Mouse (Mus musculus) c-Kit-positive CD71-positive TER-119-positive erythroid progenitor cells, embryonic 14.5 days (primary cell): ENCODE data around the gene Itga10.
"Not testable (repeated sequence)": the region's sequence is repeated elsewhere in the genome, so short reads cannot be mapped to it uniquely, and the experiment has no call there.

ENCODE experiments used
- DNase-seq: peaks from one replicate; pipeline ENCODE4 v3.0.0-alpha.2; 2013; ENCODE audit warnings: low spot score

The Itga10 gene

DNA sequence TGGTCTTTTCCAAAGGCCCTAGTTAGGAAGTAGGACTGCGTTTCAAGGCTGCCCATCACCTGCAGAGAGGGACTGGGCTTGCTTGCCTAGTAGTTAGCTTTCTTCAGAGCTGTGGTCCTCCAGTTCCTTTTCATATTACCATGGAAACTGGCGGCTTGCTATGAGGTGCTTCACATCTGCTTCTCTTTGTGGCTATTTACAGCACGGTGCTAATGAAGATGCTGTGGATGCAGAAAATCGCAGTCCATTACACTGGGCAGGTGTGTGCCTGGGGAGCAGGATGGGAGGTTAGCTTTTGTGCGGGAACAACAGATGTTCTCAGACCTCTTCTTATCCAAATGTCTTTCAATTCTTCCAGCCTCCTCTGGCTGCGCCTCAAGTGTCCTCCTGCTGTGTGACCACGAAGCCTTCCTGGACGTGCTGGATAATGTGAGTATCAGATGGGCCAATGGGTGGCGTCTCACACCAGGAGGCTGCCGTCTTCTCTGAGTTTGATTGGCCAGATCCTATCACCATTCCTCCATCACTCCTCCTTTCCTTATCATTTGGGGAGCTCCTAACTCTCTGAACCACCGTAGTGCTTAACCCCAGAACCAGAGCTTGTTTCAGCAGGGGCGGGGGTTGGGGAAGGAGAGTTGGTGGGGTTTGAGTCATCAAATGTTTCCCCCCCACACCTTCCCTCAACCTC is 35.0 kb downstream of the Itga10 start:
- DNase-seq: no peak

DNA sequence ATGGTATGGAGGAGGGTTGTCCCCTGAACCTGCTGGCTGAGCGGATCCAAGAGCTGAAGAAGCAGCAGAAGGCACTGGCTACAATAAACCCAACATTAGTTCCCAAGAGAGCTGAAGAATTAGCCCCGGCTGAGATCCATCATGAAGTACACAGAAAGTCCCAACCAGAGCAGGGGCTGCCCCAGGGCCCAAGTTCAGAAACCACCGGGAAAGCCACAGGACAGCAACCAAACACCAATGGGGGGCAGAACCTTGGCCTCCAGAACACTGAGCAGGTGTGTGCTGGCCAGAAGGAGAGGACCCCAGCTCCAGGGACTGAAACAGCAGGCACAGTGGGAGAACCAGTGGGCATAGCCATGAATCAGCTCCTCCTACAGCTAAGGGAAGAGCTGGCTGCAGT is 38.1 kb downstream of the Itga10 start:
- no peak for DNase-seq

DNA sequence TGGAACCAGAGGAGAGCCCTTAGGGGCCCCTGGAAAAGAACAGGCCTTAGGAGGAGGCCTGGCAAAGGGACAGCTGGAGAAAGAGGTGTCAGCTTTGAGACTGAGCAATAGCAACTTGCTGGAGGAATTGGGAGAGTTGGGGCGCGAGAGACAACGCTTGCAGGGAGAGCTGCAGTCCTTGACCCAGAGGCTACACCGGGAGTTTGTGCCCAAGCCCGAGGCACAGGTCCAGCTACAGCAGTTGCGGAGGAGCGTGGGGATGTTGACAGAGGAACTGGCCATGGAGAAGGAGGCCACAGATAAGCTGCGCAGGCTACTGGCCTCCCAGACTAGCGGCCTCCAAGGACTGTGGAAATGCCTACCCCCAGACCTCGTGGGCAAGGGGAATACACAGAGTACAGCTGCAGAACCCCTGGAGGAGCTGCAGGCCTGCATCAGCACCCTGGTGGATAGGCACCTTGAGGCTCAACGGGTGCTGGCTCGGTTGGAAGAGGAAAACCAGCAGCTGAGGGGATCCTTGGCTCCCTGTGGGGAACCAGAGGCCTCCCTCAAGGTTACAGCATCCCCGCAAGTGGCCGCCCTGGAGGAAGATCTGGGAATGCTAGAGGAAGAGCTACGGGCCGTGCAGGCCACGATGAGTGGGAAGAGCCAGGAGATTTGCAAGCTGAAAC is 38.9 kb downstream of the Itga10 start:
- DNase-seq: no peak

DNA sequence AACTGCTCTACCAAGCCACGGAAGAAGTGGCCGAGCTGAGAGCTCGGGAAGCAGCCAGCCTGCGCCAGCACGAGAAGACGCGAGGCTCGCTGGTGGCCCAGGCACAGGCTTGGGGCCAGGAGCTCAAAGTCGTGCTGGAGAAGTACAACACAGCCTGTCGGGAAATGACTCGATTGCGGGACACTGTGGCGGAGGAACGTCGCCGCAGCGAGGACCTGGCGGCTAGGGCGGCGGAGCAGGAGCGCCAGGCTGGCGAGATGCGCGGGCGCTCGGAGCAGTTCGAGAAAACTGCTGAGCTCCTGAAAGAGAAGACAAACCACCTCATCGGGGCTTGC is 39.4 kb downstream of the Itga10 start:
- no peak for DNase-seq

DNA sequence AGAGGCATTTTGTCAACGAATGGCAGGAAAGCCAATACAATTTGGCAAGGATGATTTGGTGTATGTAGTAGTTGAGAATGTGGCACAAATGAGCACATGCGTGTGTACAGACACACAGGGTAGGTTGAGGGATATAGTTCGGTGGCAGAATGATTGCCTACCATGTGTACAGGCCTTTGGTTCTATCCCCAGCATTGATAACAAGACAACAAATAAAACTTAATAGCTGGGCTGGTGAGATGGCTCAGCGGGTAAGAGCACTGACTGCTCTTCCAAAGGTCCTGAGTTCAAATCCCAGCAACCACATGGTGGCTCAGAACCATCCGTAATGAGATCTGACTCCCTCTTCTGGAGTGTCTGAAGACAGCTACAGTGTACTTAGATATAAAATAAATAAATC is 40.7 kb downstream of the Itga10 start:
- not testable (repeated sequence) for DNase-seq

DNA sequence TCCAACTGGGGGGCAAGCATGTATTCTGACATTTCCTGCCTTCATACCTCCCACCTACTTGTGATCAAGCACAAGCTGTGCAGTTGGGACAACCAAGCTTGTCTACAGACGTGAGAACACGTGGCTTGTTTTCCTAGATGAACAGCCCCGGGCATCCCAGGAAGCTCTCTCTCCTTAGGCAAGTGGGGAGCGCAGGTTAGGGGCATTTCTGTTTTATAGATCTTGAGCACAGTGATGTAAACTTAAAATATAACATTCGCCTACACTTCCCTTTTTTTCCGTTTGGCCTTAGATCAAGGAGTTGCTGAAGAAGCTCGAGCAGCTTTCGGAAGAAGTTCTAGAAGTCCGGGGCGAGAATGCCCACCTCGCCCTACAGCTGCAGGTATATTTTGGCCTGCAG is 43.5 kb downstream of the Itga10 start:
- no peak for DNase-seq

DNA sequence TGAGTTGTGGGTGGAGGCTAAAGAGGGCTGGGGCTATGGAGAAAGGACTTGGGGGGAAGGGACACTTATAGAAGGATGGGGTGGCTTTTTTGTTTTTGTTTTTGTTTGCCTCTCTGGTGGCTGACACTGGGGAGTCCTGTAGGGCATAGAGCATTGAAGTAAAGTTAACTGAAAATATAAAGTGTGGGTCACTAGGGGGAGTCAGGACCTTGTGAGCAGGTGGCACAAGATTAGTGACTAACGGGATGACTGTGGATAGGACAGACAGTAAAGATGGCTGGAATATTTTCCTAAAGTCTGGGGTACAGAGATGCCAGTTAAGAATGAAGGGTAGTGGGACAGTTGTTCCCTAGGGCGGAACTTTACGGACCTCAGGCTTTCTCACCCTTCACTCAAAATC is 44.9 kb downstream of the Itga10 start:
- no peak for DNase-seq

DNA sequence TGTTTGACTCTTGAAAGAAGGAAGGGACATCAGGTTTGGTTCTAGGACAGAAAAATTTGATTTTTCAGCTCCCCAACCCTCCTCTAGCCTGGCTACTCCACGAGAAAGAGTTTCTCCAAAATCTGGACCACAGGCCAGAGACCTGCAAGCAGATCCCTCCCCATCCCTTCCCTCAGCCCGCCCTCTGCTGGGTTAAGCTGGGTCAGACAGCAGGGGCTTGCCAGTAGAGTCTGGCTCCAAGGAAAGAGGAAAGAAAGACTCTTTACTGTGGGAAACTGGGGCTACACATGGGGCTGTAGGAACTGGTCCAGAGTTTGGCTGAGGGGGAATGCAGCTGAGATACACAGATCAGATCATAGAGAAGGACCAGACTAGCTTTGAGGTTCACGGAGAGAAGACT is 47.1 kb downstream of the Itga10 start:
- DNase-seq: no peak

DNA sequence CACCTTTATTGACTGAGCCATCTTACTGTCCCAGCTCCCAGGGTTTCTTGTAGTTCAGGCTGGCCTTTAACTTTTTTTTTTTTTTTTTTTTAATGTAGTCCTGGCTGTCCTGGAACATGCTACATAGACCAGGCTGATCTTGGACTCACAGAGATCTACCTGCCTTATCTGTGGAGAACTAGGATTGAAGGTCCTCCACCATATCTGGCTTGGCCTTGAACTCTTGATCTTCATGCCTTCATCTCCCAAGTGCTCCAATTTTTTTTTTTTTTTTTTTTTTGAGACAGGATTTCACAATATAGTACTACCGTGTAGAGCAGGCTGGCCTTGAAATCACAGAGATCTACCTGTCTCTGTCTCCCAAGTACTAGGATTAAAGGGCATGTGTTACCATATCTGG is 48.2 kb downstream of the Itga10 start:
- no peak for DNase-seq

DNA sequence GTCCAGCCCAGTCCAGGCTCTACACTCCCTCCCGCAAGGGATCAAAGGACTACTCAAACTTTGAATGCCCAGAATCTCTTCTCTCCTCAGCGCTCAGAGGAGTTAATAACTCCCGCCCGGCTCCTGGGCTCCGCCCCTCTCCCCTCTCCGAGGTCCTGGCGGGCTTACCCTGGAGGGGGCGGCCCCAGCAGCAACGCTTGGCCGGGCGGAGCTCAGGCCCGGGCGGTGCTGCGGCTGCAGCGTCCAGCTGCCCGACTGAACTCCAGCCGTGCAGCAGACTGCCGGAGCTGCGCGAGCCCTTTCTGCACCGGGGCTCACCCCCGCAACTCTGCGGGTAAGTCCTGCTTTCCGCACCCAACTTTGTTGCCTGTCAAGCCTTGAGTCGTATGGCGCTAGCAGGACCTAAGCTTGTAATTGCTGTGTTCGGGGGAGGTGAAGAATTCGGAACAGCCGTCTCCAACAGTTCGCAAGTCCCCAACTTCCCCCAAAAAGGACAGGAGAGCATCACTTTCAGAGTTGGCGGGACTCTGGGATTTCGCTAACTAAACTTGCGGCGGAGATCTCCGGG is 50.9 kb downstream of the Itga10 start, which contains the start of gene Pias3:
Gene Pias3, plus strand, starts transcription at position 187 of the 568 bp plus-strand sequence.
- peak; percentile 55 for DNase-seq

DNA sequence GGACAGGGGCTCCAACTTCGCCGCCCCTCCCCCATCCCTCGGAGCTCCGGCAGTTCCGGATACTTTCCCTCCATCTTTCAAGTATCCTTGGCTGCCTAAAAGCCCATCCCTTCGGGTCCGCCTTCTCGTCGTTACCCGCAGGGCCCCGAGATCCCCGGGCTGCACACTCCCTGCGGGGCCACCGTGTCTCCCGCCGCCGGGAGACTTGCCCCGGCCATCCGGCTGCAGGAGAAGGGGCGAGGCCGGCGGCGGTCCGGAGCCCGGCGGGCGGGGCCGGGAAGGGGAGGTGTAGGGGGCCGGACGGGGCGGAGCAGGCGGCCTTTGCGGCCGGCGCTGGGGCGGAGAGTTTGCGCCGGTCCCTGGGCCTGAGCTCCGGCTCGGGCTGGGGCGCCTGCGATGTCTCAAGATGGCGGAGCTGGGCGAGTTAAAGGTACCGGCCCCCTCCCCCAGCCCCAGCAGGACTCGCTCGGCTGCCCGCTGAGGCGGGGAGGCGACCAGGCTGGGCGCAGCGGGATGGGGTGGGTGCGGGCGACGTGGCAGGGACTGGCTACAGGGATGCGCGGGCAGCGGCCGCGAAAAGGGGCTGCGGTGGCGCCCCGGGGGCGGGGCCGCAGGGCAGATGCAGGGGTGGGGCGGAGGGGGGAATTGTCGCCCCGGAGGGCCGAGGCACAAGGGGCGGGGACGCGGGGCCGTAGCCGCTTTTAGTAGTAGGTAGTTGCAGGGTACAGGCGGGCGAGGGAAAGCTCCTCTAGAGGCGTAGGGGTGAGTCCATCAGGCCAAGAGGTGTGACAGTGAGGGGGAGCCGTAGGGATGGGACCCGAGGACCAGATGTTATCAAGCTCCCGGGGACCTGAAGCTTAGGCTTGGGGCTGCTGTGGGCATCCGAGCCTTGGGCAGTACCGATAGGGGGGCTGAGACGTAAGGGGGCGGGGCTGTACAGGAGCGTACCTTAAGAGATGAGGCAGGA is 51.7 kb downstream of the Itga10 start:
- peak; percentile 76 for DNase-seq

DNA sequence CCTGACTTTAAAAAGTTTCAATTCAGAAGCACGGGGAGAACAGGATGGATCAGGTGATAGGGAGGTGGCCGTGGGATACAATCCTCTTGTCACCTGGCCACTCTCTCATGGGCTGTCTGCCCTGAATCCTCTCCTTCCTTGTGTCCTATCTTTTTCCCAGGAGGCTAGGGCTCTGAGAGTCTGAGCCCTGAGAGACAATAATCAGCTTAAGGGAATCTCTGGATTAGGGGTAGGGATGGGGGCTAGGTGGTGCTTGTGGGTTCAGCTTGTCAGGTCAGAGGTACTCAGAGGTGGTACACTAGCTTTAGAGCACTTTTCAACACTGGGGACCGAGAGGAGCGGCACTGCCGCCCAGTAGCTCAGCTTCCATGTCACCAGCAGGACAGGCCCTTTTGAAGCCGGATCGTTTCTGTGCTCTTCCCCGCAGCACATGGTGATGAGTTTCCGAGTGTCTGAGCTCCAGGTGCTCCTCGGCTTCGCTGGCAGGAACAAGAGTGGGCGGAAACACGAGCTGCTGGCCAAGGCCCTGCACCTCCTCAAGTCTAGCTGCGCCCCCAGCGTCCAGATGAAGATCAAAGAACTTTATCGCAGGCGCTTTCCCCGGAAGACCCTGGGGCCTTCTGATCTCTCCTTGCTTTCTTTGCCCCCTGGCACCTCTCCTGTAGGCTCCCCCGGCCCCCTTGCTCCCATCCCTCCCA is 53.8 kb downstream of the Itga10 start:
- no peak for DNase-seq

DNA sequence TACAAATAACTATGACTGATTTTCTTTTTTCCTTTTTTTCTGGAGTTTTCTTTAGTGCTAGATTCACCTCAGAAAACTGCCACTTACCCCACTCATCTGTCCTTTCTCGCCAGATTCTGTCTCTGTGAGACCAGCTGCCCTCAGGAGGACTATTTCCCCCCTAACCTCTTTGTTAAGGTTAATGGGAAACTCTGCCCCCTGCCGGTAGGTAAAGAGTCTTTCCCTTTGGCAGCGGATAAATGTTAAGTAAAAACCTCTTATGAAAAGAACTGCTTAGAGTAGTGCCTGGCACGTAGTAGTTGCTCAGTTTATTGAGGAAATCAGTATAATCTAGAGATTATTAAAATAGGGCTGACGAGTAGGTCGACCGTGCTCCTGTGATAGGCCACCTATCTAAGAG is 55.0 kb downstream of the Itga10 start:
- peak; percentile 49 for DNase-seq

DNA sequence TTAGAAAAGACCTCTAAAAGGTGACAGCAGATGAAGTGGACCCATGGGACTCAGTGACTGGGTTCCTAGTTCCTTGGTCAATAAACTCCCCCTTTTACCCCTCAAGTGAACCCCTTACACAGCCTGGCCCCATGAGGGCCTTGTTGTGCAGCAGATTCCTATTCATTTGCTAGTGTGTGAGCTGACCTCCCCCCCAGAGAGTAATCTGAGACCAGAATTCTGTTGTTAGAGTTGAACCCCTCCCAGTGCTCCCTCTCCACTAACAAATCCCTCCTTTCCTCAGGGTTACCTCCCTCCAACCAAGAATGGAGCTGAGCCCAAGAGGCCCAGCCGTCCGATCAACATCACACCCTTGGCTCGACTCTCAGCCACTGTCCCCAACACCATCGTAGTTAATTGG is 55.6 kb downstream of the Itga10 start:
- DNase-seq: no peak

DNA sequence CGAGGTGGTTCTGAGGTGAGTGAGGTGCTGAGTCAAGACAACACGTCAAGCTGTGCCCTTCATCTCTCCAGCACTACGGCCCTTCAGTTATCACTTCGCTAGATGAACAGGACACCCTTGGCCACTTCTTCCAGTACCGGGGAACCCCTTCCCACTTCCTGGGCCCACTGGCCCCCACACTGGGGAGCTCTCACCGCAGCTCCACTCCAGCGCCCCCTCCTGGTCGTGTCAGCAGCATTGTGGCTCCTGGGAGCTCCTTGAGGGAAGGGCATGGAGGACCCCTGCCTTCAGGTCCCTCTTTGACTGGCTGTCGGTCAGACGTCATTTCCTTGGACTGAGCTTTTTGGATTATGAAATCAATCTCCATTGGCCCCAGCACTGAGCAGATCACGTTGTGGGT is 59.4 kb downstream of the Itga10 start:
- no peak for DNase-seq

DNA sequence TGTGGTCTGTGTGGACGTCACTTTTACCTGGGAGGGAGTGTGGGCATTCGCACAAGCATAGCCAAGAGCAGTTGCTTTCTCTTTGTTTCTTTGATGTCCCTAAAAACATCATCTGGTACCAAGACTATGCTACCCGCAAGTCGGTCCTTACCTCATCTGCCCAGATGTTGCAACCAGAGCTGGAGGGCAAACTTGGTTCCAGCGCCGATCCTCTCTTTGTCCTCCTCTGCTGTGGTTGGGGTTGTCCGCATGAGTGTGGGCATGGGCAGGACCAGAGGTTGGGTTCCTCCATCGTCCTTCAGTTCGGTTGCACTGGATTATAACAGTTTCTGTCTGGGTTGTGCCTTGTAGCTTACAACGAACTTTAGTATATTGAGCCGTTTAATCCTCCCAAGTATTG is 60.8 kb downstream of the Itga10 start:
- no peak for DNase-seq

DNA sequence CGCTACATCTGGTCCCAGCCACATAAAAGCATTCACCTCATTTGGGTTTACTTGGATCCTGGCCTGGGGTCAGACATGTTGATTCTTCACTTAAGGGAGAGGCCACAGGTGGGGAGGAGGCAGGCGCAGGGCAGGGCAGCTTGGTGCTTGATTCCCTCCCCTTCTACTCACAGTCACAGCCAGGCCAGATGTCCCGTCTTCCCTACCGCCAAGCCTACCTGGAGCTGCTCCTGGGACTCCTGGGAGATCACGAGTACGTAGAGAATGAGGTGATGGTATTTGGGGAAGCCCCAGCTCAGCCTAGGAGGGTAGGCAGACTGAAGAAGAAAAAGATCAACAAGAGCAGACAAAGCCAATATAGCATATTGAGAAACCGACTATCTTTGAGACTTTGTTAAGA is 61.6 kb downstream of the Itga10 start:
- no peak for DNase-seq

DNA sequence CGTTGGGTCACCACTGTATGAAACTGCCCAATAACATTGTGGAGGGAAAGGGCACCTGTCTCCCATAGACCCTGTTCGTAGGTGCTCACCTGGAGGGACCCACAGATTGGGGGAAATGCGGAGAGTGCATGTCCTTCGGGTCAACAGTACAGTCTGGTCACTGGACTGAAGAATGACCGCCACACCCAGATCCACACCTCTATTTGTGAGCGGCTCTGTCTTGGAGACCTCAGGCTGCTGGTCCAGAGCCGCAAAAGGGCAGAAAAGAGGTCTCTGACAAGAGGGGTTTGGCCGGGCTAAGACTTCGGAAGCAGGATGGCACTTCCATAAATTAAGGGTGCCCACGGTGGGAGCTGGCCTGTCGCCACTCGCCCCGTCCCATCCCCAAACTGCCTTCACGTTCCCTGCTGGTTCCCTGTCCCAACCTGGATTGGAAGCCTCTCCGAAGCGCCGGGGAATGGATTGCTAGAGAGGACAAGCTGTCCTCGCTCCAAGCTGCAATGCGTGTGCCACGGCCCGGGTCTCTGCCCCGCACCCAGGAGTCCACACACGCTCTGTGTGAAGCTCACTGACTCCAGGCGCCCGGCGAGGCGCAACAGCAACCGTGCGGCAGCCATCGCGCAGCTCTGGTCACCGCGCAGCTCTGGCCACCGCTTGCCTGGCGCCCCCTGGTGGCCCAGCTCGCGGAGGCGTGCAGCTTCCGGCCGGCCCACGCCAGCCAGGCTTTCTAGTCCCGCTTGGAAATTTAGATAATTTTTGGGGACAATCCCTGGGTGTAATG is 62.7 kb downstream of the Itga10 start, which contains the start of gene Nudt17:
Gene Nudt17, minus strand, starts transcription at position 660 of the 781 bp plus-strand sequence.
- peak; percentile 63 for DNase-seq

DNA sequence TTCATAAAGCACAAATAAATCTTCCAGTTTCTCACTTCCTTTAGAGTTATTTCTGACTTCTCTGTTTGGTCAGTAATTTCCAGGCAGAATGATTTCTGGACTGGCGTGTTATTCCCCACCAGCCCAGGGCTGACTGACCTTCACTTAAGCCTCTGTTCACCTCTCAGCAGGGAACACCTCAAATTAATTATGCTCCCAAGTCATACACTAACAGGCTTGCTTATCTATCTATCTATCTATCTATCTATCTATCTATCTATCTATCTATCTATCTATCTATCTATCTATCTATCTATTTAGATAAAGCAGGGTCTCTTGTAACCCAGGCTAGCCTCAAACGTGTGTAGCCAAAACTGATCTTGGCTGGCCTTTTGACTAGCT is 63.3 kb downstream of the Itga10 start:
- DNase-seq: no peak
